Mouse (Mus musculus): Measurements from ENCODE around the gene Stpg4.

- TF ChIP-seq TAL1 (IDR thresholded peaks at IDR 0.05; ENCODE audit: low read length) (no peak), POLR2AphosphoS2 (IDR thresholded peaks at IDR 0.05; ENCODE audit: low read length) (no peak), POLR2A (IDR thresholded peaks at IDR 0.05; ENCODE audit: control insufficient read depth in 1 of 2, insufficient read depth in 1 of 2, low read depth in 1 of 2, low read length in 2 of 2, poor library complexity in 1 of 2) (no peak), EP300 (IDR thresholded peaks at IDR 0.05; ENCODE audit: low read depth in 1 of 2, low read length in 2 of 2) (no peak), CTCF (IDR thresholded peaks at IDR 0.05 in 2 of 3, conservative IDR thresholded peaks at IDR 0.05 in 1 of 3; ENCODE audit: control insufficient read depth in 1 of 3, insufficient read depth in 1 of 3, low read depth in 2 of 3, low read length in 3 of 3, poor library complexity in 1 of 3, severe bottlenecking in 1 of 3) (no peak), CHD1 (IDR thresholded peaks at IDR 0.05; ENCODE audit: low read depth, low read length) (no peak), TCF12 (IDR thresholded peaks at IDR 0.05; ENCODE audit: low read depth, low read length) (no peak)
Observed at GRCm38 (mm10) chr17:87472879-87473278, 45.3 kb upstream of the Stpg4 start.
